Mouse (Mus musculus) embryonic facial prominence, embryonic 14.5 days (tissue): ENCODE results near the gene St6galnac5. TPM values are rescaled to one million over a fixed set of nuclear protein-coding genes. Genes with fewer than 3 reads are reported as not detected.

Source experiments
- ATAC-seq: fragments of 200-750 bp; cut with Nextera tagmentation; 2 replicates; pipeline ENCODE4 v1.8.0; 2017; ENCODE audit warnings: low read depth, moderate number of reproducible peaks, moderate TSS enrichment
- DNase-seq: peaks from one replicate; pipeline ENCODE4 v3.0.0-alpha.2; 2015; ENCODE audit warnings: low spot score
- H3K27ac ChIP-seq: fragments of 300-500 bp; sonication (generic); replicated peaks from 2 replicates; pipeline ENCODE4 v1.5.1; 2014; ENCODE audit warnings: low read depth, mild to moderate bottlenecking, low read length, moderate library complexity
- H3K27me3 ChIP-seq: fragments of 300-500 bp; sonication (generic); replicated peaks from 2 replicates; pipeline ENCODE4 v1.6.1; 2014; ENCODE audit warnings: low read length; ENCODE audit not compliant: control insufficient read depth, insufficient read depth
- H3K36me3 ChIP-seq: fragments of 300-500 bp; sonication (generic); 2 replicates; pipeline ENCODE4 v1.6.1; 2014; ENCODE audit warnings: low read length, mixed read lengths; ENCODE audit not compliant: control insufficient read depth, insufficient read depth
- H3K4me1 ChIP-seq: fragments of 300-500 bp; sonication (generic); 2 replicates; pipeline ENCODE4 v1.6.1; 2014; ENCODE audit warnings: antibody characterized with exemption, low read length; ENCODE audit not compliant: control insufficient read depth, insufficient read depth
- H3K4me2 ChIP-seq: fragments of 300-500 bp; sonication (generic); 2 replicates; pipeline ENCODE4 v1.6.1; 2014; ENCODE audit warnings: low read depth, mild to moderate bottlenecking, low read length, moderate library complexity, mixed read lengths
- H3K4me3 ChIP-seq: fragments of 300-500 bp; sonication (generic); 2 replicates; pipeline ENCODE4 v1.5.1; 2014; ENCODE audit warnings: low read depth, mild to moderate bottlenecking, low read length
- H3K9ac ChIP-seq: fragments of 300-500 bp; sonication (generic); 2 replicates; pipeline ENCODE4 v1.6.1; 2014; ENCODE audit warnings: low read depth, mild to moderate bottlenecking, low read length, moderate library complexity, mixed read lengths
- H3K9me3 ChIP-seq: fragments of 300-500 bp; sonication (generic); 2 replicates; pipeline ENCODE4 v1.6.1; 2016; ENCODE audit warnings: low read length; ENCODE audit not compliant: control insufficient read depth
- WGBS: fragments of 180-500 bp; shearing (Covaris S2); extraction: QIAGEN DNeasy Blood & Tissue Kit; methylation state at CpG from one replicate; pipeline ENCODE4 v1.1.7; 2014; 5-methylcytosine and 5-hydroxymethylcytosine counted together
- polyA plus RNA-seq: library from polyadenylated mRNA; unstranded; fragments of >200 nt; fragmentation: Nextera tagmentation; extraction: Ambion mirVana; gene quantifications from 2 replicates; pipeline ENCODE4 v1.2.1, GENCODE M21; 2014

Gene St6galnac5
- polyA plus RNA-seq, 1 experiment from 2014 or later: 1.1 TPM

DNA sequence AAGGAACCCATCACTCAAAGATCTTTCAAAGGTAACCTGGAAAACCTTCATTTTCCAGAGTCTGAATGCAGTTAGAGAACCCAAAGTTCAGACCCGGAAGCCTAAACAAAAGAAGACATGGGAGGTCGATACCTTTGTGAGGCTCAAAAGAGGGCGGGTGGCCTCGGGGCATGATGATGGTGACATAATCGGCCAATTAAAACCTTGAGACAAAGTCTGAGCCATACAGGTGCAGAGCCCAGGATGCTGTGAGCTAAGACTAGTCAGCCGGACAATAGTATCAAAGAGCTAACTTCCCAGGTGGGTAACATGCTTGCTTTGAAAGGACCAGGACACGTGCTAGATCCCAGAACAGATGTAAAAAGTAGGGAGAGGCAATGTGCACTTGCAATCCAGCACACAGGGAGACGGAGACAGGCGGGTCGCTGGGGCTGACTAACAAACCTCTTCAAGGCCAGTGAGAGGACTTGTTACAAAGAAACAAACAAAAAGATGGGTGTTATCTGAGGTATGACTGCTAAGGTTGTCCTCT lies 52.7 kb downstream of the St6galnac5 start:
- no peaks in the 10 kb centered on the region for H3K27me3 ChIP-seq
- no peak overlapping the region for H3K4me3 ChIP-seq
- H3K4me1 ChIP-seq: no peaks in the 10 kb centered on the region
- H3K27ac ChIP-seq: no peak overlapping the region
- H3K9ac ChIP-seq: no peak overlapping the region
- no peaks in the 10 kb centered on the region for H3K9me3 ChIP-seq
- 55% methylated on average over 10 of the region's 10 CpGs for WGBS
- ATAC-seq: peak; percentile 60; the same call in 1 of the 2 replicates
- no peaks in the 10 kb centered on the region for H3K36me3 ChIP-seq
- DNase-seq: no peak
- peak overlapping the region; percentile 20; the same call in 1 of the 2 replicates for H3K4me2 ChIP-seq

DNA sequence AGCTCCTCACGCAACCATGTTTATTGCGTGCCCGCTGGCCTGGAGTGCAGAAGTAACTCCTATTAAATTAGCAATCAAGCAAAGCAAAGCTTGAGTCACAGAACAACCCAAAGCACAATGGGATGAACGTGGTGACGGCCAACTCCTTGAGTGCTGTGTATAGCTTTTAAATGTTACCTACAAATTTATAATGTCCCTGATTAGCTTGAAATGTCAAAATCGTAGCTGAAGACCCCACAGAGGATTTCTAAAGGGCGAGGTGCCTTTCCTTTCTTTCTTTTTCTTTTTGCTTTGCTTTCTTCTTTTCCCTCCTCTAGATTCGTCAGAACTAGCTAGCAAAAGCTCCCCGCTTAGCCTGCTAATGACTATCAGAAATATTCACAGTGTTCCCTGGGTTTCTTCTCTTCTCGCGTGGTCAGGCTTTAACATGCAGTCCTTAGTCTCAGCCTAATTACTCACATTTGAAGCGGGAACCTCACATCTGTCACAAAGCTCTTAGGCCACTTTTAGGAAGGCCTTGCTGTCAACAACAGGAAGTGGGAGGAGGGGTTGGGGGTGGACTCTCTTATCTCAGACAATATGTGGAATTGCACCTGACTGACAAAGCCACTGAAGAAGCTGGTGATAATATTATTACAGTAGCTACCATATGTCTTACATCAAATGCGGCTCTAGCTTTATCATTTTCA lies 53.6 kb downstream of the St6galnac5 start:
- ATAC-seq (no peak), DNase-seq (peak; percentile 41)
- no peaks in the 10 kb centered on the region for H3K4me1 ChIP-seq
- H3K36me3 ChIP-seq: no peaks in the 10 kb centered on the region
- no peak overlapping the region for H3K4me3 ChIP-seq
- H3K4me2 ChIP-seq: no peak overlapping the region
- H3K27ac ChIP-seq: no peak overlapping the region
- no peak overlapping the region for H3K9ac ChIP-seq
- no peaks in the 10 kb centered on the region for H3K9me3 ChIP-seq
- no peaks in the 10 kb centered on the region for H3K27me3 ChIP-seq
- 60% methylated on average over 13 of the region's 13 CpGs for WGBS

DNA sequence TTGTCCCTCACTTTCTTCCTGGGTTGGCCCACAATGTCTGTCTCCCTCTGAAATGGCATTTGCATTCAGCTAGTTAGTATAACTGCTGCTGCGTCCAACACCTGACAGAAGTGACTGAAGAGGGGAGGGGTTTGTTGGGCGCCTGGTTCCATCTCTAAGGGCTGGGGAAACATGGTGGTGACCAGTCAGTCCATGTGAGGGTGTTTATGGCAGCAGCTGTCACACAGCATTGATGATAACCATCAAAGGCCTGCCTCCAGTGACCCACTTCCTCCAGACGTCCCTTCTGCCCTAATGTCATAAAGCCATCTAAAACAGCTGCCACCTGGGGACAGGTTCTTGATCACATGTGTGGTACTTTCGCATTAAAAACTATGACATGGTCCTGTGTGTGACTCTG lies 55.9 kb downstream of the St6galnac5 start:
- DNase-seq: no peak
- Histone ChIP-seq H3K4me2 (no peak overlapping the region), H3K27ac (no peak overlapping the region), H3K9me3 (no peaks in the 10 kb centered on the region), H3K9ac (no peak overlapping the region), H3K36me3 (no peaks in the 10 kb centered on the region), H3K4me1 (no peaks in the 10 kb centered on the region), H3K4me3 (no peak overlapping the region), H3K27me3 (no peaks in the 10 kb centered on the region)
- WGBS: 67% methylated on average over 4 of the region's 4 CpGs
- no peak for ATAC-seq

DNA sequence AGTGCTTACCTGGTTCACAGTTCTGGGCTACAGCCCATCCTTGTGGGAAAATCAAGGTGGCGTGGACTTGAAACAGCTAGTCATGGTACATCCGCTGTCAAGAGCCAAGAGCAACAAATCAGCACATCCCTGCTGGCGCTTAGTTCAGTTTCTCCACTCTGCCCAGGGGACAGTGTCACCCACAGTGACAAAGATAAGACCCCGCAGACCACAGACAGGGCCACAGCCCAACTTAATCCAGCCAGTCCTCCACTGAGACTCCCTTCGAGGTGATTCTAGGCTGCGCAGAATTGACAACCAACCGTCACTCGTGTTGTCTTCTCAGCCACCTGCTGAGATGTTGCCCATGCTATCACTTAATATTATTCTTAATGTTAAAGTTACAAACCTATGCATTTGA lies 56.7 kb downstream of the St6galnac5 start:
- Histone ChIP-seq H3K4me1 (no peaks in the 10 kb centered on the region), H3K36me3 (no peaks in the 10 kb centered on the region), H3K27me3 (no peaks in the 10 kb centered on the region), H3K4me3 (no peak overlapping the region), H3K9me3 (no peaks in the 10 kb centered on the region), H3K9ac (no peak overlapping the region), H3K4me2 (no peak overlapping the region), H3K27ac (no peak overlapping the region)
- DNase-seq (no peak), ATAC-seq (no peak)
- 92% methylated on average over 8 of the region's 8 CpGs for WGBS

GRCm38 (mm10) chr3:152923530-152923929 lies 58.5 kb downstream of the St6galnac5 start:
- Histone ChIP-seq H3K4me2 (no peak overlapping the region), H3K9ac (no peak overlapping the region), H3K4me1 (no peaks in the 10 kb centered on the region), H3K36me3 (no peaks in the 10 kb centered on the region), H3K9me3 (no peaks in the 10 kb centered on the region), H3K4me3 (no peak overlapping the region), H3K27me3 (no peaks in the 10 kb centered on the region), H3K27ac (no peak overlapping the region)
- ATAC-seq (no peak), DNase-seq (no peak)
- 63% methylated on average over 15 of the region's 15 CpGs for WGBS

DNA sequence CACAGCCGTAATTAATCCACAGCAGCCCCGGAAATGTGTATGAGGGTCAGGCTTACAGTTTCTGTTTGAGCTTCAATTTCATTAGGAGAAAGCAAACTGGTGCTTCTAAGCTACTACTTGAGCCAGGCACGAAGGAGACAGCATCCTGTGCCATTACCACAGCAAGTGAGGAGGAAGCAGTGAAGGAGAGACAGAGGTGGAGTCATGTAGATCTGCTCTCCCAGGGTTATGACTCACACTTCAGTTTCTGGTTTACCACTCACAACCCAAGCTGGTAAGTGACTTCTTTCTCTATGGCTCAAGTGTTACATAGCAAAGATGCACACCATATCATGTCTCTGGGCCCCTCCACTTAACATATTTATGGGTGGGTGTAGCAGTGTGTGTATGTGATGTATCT lies 61.7 kb downstream of the St6galnac5 start:
- Histone ChIP-seq H3K9me3 (no peaks in the 10 kb centered on the region), H3K36me3 (no peaks in the 10 kb centered on the region), H3K9ac (no peak overlapping the region), H3K4me3 (no peak overlapping the region), H3K4me2 (no peak overlapping the region), H3K4me1 (no peaks in the 10 kb centered on the region), H3K27me3 (no peaks in the 10 kb centered on the region), H3K27ac (no peak overlapping the region)
- 63% methylated on average over 3 of the region's 3 CpGs for whole genome bisulfite sequencing
- no peak for DNase-seq
- no peak for ATAC-seq

- Histone ChIP-seq H3K9ac (no peak overlapping the region), H3K4me3 (no peak overlapping the region), H3K4me2 (no peak overlapping the region), H3K4me1 (no peaks in the 10 kb centered on the region), H3K27me3 (no peaks in the 10 kb centered on the region), H3K36me3 (no peaks in the 10 kb centered on the region), H3K27ac (no peak overlapping the region), H3K9me3 (no peaks in the 10 kb centered on the region)
- 66% methylated on average over 10 of the region's 10 CpGs for WGBS
- ATAC-seq: no peak
- DNase-seq: no peak
Observed at GRCm38 (mm10) chr3:152919101-152919500, 62.9 kb downstream of the St6galnac5 start.

- WGBS: 77% methylated on average over 8 of the region's 8 CpGs
- no peak for DNase-seq
Observed at GRCm38 (mm10) chr3:152917579-152917978, 64.5 kb downstream of the St6galnac5 start.

DNA sequence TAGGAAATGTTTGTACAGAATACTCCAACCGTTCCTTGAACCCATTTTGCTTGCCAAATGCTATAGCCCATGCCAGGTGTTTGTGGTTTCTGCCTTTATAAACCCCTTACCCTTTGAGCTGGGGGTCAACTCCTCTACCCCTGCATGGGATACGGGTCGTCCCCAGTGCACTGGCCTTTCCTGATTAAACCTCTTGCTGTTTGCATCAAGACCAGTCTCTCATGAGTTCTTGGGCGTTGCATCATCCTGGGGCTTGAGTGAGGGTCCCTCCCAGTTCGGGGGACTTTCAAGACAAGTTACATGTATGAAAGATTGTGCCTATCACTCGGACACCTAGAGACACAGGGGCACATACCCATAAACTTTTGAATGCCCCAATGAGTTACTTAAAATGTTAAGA lies 67.7 kb downstream of the St6galnac5 start:
- no peak overlapping the region for H3K27ac ChIP-seq

More at GRCm38 (mm10) chr3:152917579-152917978, 64.5 kb downstream of the St6galnac5 start:
- no peak for ATAC-seq
- Histone ChIP-seq H3K9me3 (no peaks in the 10 kb centered on the region), H3K9ac (no peak overlapping the region), H3K27ac (no peak overlapping the region), H3K36me3 (no peaks in the 10 kb centered on the region), H3K4me1 (no peaks in the 10 kb centered on the region), H3K27me3 (no peaks in the 10 kb centered on the region), H3K4me3 (no peak overlapping the region), H3K4me2 (no peak overlapping the region)

More for the DNA sequence above, 67.7 kb downstream of the St6galnac5 start:
- Histone ChIP-seq H3K9me3 (no peaks in the 10 kb centered on the region), H3K9ac (no peak overlapping the region), H3K4me3 (no peak overlapping the region), H3K4me1 (no peaks in the 10 kb centered on the region), H3K27me3 (no peaks in the 10 kb centered on the region), H3K36me3 (no peaks in the 10 kb centered on the region), H3K4me2 (no peak overlapping the region)
- DNase-seq (no peak), ATAC-seq (no peak)
- 85% methylated on average over 6 of the region's 6 CpGs for WGBS
